Mouse (Mus musculus): Measurements from ENCODE around the gene Scyl1.

DNA sequence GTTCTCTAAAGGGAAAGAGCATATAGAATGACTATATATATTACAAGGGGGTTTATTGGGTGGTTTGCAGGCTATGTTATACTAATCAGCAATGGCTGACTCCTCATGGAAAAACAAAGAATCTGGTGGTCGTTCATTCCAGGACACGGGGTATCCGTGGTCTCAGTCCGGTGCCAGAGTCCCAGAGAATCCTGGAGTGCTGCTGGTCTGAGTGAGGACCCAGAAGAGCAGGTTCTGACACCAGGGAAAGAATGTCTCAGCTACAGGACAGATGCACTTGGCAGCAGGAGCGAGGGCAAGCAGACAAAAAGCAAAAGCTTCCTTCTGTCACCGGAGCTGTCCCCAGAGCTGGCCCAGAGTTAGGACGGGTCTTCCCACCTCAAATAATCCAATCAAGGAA is 17.4 kb upstream of the Scyl1 start:
- TF ChIP-seq CTCF (IDR thresholded peaks at IDR 0.05) (no peak), EP300 (IDR thresholded peaks at IDR 0.05) (no peak)
